Mouse (Mus musculus) CH12F3 (cell line): ENCODE results near the gene Slc36a4.

Experiments
- in situ Hi-C: fragments of 300-500 bp; cut with MboI; formaldehyde crosslinking; loops from 2 replicates; pipeline ENCODE4 v1.14.3; 2020; ENCODE audit warnings: low sequenced_read_pairs

Gene Slc36a4

DNA sequence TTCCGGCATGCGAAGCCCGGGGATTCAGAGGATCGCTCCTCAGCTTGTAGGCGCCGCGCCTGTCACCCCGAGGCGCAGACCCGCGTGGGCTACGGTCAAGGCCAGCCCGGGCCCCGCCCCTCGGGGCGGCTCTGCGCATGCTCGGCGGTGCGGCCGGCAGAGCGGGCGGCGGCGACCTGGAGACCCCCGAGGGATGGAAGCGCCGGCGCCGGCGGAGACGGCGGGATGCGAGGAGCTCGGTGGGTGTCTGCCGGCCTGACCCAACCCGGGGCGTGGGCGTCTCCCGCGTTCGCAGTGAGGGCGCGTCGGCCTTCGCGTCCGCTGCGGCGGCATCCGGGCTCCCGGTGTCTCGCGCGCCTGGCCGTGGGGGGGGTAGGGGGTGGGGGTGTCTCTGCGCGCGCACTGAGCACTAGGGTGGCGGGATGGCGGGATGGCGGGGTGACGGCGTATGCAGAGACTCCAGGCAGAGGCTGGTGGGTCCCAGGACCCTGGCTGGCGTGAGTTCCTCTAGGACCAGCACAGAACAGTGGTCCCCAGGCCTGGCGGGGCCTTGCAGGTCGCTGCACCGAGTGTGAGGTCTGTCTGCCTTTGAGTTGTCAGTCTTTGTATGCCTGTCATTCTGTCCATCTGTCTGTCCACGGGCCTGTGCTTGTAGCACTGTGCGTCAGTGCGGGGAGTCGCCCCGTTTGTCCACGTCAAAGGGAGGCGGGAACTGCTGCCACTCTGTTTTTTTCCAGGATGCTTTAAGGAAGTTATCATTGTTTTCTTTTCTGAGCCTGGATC, at the start of gene Slc36a4:
Gene Slc36a4, plus strand, starts transcription at position 140 of the 783 bp plus-strand sequence.
- in situ Hi-C loops, result no loop called here

- in situ Hi-C loops, result no loop called here
Measured at GRCm38 (mm10) chr9:15664606-15665005, 44.9 kb upstream of the Slc36a4 start.

DNA sequence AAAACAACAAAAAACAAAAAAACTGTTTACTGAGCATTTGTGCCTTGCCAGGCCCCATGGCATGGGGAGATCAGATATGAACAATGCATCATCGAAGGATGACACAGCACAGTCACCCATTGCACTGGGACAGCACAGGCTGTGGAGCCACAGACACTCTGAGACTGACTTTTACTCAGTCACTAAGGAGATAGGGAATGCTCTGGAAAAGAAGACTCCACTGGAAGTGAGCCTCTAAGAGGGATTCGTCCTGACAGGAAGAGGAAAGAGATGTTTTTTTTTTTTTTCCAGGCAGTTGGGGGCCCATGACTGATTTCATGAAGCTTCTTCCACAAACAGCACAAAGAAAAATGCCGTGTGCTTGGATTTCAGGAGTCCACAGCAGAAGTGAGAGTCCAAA, 40.1 kb upstream of the Slc36a4 start:
- in situ Hi-C loops, result no loop called here

GRCm38 (mm10) chr9:15670002-15670527, 39.5 kb upstream of the Slc36a4 start:
- in situ Hi-C loops, result no loop called here

DNA sequence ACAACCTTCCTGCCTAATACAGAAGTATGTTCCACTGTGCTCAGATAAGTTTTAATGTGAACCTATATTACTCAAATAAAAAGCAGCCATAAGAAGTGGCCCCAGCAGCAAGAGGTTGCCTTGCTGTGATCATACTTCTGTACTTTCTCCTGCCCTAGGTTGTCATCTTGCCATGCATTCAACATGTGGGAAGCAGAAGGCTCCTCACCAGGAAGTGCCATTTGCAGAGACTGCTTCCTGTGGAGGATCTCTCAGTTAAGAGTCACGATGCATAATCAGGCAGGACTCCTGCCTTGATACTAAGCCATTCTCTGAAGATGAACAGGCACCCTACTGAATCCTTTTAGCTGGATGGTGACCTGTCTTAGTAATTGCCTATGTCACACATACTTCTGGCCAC, 37.3 kb upstream of the Slc36a4 start:
- in situ Hi-C loops, result no loop called here

DNA sequence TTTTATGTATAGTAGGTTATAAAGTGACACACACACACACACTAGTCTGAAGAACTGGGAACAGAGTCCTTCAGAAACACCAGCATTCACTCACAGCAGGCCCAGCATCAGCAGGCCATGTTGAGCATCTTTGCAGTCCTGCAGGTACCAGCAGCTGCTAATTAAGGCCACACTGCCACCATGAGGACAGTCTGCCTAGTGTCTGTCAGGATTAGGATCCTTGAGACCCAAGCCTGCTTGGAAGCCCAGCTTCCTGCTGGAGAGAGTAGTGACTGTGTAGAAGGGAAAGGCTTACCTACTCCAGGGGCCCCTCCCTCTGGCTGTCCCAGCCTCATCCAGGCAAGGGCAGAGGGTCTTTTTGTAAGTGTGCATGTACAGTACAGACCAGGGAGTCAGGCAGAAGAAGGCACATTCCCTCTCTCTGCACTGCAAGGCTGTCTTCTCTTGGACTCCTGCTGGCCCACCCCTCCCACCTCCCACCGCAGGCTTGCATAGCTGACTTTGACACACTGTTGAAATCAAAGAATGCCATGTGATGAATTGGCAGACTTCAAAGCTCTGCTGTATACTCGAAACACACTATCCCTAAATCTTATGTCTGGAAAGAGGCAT, 27.6 kb upstream of the Slc36a4 start:
- in situ Hi-C loops, result loop anchor here (10.0 kb wide), 1 partner anchor 317 kb away; no protein-coding TSS in a partner anchor

DNA sequence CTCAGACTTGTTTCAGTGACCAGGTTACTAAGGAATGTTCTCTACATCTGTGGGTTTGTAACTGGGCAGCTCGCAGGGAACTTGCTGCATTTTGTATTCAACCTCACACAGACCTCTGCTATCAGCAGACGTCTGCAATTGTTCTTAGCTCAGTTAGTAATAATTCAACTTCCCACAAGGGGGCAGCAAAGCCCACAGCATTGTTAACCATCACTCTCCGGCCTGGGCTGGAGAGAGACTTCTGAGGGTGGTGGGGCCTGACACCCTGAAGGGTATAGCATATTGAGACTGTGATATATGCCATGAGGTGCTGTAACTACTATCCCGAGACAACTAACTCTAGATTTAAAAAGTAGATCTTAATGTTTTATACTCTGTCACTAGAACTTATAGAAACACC, 24.3 kb upstream of the Slc36a4 start:
- in situ Hi-C loops, result loop anchor here (10.0 kb wide), 1 partner anchor 320 kb away; no protein-coding TSS in a partner anchor

DNA sequence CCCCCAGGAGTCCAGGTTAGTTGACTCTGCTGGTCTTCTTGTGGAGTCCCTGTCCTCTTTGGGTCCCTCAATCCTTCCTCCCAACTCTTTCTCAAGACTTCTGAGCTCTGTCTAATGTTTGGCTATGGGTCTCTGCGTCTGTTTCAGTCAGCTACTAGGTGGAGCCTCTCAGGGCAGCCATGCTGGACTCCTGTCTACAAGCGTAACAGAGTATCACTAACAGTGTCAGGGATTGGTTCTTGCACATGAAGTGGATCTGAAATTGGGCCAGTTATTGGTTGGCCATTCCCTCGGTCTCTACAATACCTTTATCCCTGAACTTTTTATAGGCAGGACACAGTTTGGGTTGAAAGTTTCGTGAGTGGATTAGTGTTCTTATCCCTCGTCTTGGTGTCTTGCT, 22.2 kb upstream of the Slc36a4 start:
- in situ Hi-C loops, result loop anchor here (10.0 kb wide), 1 partner anchor 323 kb away; no protein-coding TSS in a partner anchor

GRCm38 (mm10) chr9:15693847-15694246, 15.7 kb upstream of the Slc36a4 start:
- in situ Hi-C loops, result loop anchor here (10.0 kb wide), 1 partner anchor 191 kb away; no protein-coding TSS in a partner anchor

GRCm38 (mm10) chr9:15694989-15695388, 14.5 kb upstream of the Slc36a4 start:
- in situ Hi-C loops, result loop anchor here (10.0 kb wide), 1 partner anchor 190 kb away; no protein-coding TSS in a partner anchor

GRCm38 (mm10) chr9:15705706-15706105, 3.8 kb upstream of the Slc36a4 start:
- in situ Hi-C loops, result no loop called here

- in situ Hi-C loops, result no loop called here
Measured at GRCm38 (mm10) chr9:15708979-15709598, 449 bp upstream of the Slc36a4 start.

DNA sequence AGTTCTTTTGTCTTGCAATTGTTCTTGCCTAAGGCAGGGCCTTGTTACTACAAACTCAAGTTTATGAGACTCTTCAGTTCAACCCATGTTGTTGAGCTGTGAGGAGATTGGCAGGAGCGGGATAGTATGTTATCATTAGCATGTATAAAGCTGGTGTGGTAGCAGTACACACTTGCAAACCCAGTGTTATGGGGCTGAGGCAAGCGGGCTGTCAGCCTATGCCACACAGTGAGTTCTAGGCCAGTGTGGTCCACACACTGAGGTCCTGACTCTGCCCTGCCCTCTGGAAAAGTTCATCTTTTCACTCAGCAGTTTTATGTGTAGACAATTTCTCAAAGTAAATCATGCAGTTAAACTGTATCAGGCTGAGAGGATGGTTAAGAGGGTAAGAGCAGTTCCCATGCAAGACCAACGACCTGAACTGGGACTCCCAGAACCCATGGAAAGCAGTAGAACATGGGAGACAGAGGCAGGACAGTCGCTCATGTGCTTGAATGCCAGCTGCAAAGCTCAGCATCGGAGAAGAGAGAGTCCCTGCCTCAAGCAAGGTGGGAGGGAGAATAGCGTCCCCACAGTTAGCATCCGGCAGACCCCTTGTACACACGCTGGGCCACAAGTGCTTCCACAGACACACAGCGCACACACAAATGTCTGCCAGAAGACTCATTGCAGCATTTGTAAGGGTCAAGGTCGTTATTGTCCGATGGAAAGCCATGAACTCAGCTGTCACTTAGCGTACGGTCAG, 1.5 kb downstream of the Slc36a4 start:
- in situ Hi-C loops, result no loop called here

DNA sequence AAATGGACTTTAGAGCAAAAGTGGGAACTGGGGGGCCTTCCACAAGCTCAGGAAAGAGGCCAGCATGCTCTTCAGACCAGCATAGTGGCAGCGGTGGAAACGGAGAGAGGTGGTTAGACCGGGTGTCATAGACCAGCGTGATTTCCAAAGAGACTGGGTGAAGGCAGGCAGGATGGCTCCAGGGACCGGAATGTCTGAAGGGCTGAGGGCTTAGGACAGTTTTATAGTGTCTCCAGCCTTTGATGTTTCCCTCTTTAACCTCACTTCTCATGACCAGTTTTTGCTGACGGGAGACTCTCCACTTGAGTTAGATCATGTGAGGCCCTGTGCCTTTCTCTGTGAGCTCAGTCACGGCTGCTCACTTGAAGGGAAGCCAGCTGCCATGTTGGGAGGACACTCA, 2.1 kb downstream of the Slc36a4 start:
- in situ Hi-C loops, result no loop called here

DNA sequence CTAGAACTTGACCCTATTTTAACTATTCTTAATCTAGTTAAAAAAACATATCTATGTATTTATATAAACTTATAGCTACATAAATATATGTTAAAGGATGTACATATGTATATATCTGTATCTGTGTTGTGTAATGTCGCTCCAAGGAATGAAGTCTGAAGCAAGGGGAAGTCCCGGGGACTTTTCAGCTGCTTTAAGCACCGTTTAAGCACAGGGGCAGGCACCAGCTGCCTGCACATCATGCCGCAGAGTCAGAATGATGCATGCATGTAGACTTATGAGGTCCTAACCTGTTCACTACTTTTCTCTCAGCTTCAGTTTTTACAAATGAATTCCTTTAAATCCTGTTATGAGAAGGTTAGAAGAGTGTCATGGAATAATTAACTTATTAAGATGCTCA, 5.3 kb downstream of the Slc36a4 start:
- in situ Hi-C loops, result no loop called here

- in situ Hi-C loops, result no loop called here
Measured at GRCm38 (mm10) chr9:15715193-15715989, 5.9 kb downstream of the Slc36a4 start.

- in situ Hi-C loops, result no loop called here
Measured at GRCm38 (mm10) chr9:15717363-15717762, 7.8 kb downstream of the Slc36a4 start.

GRCm38 (mm10) chr9:15718295-15718694, 8.8 kb downstream of the Slc36a4 start:
- in situ Hi-C loops, result no loop called here

- in situ Hi-C loops, result no loop called here
Measured at GRCm38 (mm10) chr9:15719594-15719993, 10.1 kb downstream of the Slc36a4 start.

DNA sequence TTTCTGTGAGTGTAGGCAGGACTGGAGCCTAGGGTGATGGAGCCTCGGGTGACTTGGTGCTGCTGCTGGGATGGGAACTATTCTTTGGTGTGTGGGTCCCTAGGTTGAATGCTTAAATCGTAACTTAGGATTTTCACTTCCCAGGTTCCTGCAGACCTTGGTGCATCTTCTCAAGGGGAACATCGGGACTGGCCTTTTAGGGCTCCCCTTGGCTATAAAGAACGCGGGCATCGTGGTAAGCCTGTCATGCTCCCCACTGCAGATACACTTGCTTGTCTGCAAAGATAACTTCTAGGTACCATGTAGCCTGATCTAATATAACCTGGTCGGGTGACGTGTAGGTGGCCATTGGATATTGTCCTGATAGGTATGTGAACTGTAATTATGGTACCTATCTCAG, 11.0 kb downstream of the Slc36a4 start:
- in situ Hi-C loops, result no loop called here
